Mouse (Mus musculus): ENCODE data around the gene Rnf144a.

DNA sequence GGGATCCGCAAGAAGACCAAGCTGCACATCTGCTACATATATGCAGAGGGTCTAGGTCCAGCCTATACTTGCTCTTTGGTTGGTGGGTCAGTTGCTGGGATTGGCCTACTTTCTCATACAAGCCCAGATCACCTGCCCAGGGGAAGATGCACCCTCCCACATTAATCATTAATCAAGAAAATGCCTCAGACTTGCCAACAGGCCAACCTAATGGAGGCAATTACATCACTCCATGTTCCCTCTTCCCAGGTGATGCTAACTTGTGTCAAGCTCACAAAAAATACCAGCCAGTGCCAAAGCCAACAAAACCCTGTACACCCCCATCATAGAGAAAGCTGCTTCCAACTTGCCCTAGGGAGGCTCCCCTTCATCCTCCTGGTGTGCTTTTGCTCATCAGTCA is 14.3 kb downstream of the Rnf144a start:
- TF ChIP-seq CTCF (IDR thresholded peaks at IDR 0.05; ENCODE audit: borderline replicate concordance, extremely low read depth, insufficient read depth, insufficient read length) (no peak), POLR2A (IDR thresholded peaks at IDR 0.05; ENCODE audit: borderline replicate concordance, extremely low read depth, insufficient read depth, insufficient read length, poor library complexity, severe bottlenecking) (no peak)

Measured in brain, embryonic 14.5 days (tissue).